Mouse (Mus musculus) erythroid progenitor cell, adult 5-6 weeks (primary cell): ENCODE data around the gene Prrg2. TPM values are rescaled to one million over a fixed set of nuclear protein-coding genes. Genes with fewer than 3 reads are reported as not detected.
"Not testable (repeated sequence)": the region's sequence is repeated elsewhere in the genome, so short reads cannot be mapped to it uniquely, and the experiment has no call there.

Source experiments
- ATAC-seq: replicated peaks from 2 replicates; pipeline ENCODE4 v1.8.0; 2016; ENCODE audit warnings: moderate number of reproducible peaks, mild to moderate bottlenecking, moderate TSS enrichment, inconsistent platforms; ENCODE audit not compliant: poor library complexity, low FRiP score, severe bottlenecking
- total RNA-seq, 2 experiments: library from RNA; stranded (forward) in 1 of 2; stranded (reverse) in 1 of 2; fragments of 150-400 nt in 1 of 2; fragments of 186-747, 209-891 nt in 1 of 2; gene quantifications; 2 replicates each; pipeline versions ENCODE4 v1.2.3 to v1.2.4; 2015 to 2017; ENCODE audit warnings: low replicate concordance in 2 of 2

The Prrg2 gene
- total RNA-seq, 2 experiments from 2014 or later, result 0.91 to 8.8 TPM

DNA sequence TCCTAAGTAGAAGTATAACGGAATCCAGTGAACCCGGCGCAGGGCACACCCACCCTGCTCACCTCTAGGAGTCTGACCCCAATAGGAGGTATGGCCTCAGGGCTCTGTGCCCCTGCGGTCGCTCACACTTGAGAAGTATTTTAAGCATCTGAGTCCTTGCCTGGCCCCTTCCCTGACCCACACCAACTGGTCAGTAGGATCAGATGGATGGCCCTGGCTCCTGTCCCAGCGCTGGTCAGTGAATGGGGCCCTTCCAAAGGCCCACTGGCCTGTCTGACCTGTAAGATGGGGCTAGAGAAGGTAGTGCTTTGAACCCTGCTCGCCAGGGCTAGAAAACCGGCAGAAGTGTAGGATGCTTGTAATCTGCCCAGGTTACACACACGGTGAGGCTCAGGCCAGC is 21.6 kb downstream of the Prrg2 start:
- ATAC-seq, result no peak

DNA sequence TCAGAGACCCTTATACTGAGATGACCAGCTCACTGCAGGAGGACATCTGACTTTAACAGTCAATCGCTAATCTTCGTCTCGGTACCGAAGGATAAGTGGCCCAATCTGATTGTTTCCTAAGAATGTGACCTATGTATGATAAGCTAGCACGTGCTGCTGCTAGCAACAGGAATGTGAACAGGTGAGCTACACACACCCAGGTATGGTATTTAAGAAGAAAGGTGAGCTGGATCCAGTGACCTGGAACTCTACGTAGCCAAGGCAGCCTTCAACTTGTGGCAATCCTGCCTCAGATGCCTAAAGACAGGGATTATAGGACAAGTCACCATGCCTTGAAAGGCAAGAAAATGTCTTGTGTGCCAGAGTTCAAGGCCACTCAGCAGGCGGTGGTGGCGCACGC is 24.1 kb downstream of the Prrg2 start:
- no peak for ATAC-seq

DNA sequence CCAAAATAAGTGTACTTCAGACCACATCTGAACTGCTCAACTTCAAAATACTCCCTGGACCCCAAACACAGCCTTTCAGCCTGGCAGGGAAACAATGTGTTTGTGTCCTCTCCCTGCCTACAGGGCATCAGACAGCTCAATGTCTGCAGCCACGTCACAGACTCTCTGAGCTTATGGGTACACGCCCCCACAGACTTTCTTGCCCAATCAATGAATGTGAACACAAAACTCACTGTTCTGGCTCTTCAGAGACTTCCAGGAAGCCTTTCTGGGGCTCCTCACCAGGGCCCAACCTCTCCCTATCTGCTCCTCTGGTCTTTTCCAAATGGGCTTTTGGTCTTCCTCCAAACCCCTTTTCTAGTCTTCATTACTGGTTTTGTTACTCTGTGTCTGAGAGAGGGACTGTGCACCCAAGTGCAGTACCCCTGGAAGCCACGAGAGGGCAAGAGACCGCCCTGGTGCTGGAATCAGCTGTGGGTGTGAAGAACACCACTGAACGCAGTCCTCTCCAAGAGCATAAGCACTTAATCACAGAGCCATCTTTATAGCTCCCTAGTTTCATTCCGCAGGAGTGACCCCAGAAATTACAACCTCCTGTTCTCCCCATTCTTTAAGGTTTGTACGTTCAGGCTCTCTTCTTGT is 24.6 kb downstream of the Prrg2 start:
- peak; percentile 86 for ATAC-seq

DNA sequence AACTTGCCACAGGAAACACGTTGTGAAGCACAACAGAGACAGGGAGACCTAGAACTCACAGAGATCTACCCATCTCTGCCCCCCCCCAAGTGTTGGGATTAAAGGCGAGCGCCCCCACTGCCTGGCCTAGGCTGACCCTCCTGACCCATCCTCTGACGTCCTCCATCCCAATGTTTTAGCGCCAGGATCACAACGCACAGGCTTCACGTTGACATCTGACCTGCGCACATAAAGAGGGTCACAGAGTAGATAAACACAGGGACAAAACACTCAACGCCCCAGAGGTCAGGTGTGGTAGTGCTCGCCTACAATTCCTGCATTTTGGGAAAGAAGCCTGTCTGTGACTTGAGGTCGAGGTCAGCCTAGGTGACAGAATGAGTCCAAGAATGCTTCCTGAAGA is 25.8 kb downstream of the Prrg2 start:
- no peak for ATAC-seq

DNA sequence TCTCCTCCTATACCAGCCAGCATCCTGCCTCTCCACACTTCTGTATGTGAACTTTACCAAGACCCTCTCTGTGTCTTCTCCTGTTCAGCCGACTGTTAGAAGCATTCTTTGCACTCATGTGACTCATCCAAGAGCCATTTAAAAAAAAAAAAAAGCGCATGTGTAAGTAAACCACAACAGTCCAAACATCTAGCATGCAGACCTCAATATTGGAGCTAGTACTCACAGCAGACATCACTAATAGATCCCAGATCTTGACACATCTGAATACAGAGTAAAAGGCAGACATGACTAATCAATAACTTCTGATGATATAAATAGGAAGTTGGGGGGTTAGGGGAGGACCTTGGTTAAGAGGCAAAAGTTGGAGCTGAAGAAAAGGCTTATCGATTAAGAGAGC is 26.8 kb downstream of the Prrg2 start:
- no peak for ATAC-seq

DNA sequence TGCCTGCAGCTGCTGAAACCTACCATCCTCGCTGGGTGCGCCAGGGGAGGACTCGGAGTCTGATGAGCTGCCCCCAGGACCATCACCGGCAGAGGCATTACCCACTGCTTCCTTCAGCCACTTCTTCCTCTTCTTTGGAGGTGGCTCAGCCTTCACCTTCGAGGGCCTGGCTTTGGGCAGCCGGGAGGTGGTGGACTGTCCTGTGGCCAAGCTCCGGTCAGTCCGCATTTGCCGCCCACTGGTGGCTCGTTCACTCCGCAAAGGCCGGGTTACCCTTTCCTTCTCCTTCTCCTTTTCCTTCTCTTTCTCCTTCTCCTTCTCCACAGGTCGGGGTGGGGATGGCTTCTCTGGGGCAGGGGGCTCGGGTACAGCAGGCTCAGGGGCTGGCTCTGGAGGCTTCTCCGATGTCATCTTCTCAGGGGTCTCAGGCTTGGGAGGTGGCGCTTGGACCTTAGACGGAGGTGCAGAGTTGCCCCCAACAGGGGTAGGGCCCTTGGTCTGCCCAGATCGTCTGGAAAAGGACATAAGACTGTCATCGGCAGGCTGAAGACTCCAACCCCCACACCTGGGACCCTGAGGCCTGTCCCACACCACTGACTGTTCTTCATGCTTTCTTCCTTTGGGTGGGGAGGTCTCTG is 28.6 kb downstream of the Prrg2 start:
- ATAC-seq, result no peak

DNA sequence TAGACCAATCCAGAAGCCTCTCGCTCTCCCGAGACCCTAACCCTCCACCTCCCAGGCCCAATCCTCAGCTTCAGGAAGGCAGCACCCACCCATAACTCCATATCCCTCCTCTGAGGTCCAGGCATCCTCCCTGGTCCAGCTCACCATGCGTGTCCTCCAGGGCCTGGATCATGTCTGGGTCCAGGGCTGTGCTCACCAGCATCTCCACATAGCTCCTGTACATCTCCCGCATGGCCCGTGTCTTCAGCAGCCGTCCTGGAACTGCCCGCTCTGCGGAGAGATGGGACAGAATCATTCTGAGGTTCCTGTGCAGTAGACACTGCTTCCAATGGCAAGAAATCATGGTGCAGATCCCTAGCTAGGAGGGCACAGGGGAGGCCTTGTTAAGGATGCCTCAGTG is 31.6 kb downstream of the Prrg2 start:
- ATAC-seq, result no peak

DNA sequence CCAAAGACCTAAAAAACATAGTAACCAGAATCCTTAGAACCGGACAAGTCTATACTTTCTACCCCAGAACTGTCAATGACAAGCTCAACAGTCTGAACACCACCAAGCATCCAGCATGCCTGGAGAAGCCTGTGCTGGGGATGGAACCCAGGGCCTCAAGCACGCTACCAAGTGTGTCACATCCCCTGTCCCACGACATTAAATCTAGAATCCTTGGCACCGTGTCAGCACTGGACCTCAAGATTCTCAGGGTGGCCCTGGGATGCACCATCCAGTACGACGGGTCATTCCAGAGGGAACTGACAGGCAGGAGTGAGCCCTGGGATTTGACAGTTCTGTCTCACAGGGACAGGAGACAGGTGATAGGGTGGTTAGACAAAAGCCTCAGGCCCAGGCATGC is 32.5 kb downstream of the Prrg2 start:
- no peak for ATAC-seq

DNA sequence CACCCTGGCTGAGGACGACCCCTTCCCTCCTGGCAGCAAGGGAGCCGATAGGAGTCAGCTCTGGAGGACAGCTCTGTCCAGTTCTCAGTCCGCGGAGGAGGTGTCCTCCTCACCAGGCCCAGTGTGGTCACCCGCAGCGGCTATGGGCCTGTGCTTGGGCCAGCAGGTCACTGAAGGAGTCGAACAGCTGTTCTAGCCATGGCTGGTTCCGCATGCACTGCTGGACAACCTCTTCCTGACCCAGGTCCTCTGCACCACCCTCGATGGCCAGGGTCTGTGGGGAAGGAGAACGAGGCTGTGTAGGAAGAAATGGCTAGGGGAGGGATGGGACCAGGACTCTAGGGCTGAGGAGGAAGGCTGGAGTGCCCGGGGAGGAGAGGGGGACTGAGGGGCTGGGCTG is 34.1 kb downstream of the Prrg2 start:
- ATAC-seq, result no peak

DNA sequence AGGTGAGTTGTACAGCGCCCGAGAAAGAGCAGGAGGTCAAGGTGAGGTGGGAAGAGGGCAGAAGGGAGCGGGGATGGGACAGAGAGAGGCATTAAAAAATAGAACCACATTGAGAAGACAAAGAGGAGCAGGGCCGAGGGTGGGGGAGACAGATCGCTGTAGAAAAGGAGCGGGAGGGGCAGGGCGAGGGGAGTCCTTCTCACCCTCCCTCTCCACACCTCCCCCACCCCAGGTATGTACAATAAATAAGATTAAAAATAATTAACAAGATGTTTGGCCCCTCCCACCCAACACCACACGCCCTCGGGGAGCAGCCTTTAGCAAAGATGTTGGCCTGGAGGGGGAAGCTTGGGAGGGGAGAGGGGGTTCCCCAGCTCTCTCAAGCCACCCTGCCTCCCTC is 34.7 kb downstream of the Prrg2 start:
- no peak for ATAC-seq

DNA sequence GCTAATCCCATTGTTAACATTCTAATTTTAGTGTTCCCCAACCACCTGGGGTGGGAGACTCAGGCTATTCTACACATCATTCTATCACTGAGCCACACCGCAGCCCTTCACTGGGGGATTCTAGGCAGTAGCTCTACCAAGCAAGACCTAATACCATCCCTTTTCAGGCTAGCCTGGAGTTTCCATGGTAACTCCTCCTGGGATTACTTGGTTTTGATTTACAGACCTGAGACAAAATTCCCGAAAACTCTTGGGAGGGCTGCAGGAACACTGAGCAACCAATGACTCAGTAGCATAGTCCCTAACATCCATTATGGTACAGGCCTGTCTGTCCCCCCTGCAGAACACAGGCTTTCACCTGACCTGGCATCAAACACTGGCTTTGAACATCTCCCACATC is 36.2 kb downstream of the Prrg2 start:
- ATAC-seq, result no peak

DNA sequence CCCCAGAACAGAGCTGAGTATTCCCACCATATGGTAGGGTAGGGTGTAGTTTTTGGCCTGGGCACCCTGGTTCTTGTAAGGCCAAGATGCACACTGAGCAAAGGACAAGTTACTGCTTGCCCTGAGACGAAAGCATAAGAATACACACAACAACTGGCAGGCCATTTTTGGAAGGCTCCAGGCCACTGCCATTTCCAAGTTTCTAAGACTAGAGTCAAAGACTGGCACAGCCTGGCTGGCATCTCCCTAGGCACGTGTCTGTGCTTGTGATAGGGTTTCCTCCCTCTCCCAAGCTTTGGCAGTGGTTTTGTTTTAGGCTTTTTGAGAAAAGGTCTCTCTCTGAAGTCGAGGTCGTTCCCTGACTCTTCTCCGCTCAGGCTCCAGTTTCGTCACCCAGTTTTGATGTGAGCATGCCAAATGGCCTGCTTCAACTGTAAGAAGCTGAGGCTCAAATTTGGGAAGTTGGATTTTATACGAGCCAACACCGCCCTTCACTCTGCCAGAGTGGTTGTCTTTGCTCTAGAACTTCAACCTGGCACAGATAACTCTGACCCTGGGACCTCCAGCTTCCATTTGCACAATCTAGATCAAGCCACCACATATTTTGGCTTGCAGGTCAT is 36.8 kb downstream of the Prrg2 start:
- no peak for ATAC-seq

DNA sequence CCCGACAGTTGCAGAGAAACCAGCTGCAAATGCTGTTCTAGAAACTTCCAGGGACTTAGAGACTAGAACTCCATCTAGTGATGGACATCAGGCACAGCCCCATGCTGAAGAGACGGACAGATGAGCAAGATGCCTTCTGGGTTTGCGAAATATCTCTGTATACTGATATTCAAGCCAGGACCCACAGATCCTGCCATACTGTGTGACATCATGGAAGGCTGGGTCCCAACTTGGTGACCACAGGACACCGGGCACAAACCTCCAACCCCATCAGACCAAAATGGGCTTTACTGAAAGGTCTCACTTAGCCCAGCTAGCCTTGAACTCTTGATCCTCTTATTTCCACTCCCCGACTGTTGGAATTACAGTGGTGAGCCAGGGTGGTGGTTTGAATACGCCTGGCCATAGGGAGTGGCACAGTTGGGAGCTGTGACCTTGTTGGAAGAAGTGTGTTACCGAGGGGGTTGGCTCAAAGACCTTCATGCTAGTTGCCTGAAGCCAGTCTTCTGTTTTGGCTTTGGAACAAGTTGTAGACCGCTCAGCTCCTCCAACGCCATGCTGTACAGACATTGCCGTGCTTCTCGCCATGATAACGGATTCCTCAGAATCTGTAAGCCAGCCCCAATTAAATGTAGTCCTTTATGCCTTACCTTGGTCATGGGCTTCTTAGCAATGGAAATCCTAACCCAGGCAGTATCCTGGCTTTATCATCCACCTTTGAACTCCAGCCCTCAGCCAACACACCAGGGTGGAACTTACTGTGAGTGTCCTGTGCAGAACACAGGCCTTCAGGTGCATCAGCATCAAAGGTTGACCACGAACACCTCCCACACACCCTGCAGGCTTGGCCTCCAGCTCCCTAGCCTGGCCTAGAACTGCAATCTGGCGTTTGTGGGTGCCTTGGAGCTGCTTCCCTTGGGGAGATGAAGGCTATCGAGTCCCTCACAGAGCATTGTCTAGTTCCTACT is 37.9 kb downstream of the Prrg2 start:
- ATAC-seq, result no peak

DNA sequence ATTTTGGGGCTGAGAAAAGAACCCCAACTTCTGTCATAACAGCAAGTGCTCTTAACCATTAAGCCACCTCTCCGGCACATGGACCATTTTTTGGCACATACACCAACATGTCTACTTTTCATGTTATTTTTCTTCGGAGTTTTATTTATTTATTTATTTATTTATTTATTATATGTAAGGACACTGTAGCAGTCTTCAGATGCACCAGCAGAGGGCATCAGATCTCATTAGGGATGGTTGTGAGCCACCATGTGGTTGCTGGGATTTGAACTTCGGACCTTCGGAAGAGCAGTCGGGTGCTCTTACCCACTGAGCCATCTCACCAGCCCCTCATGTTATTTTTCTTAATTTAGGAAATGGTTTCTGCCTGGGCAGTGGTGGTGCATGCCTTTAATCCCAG is 38.8 kb downstream of the Prrg2 start:
- ATAC-seq, result not testable (repeated sequence)

DNA sequence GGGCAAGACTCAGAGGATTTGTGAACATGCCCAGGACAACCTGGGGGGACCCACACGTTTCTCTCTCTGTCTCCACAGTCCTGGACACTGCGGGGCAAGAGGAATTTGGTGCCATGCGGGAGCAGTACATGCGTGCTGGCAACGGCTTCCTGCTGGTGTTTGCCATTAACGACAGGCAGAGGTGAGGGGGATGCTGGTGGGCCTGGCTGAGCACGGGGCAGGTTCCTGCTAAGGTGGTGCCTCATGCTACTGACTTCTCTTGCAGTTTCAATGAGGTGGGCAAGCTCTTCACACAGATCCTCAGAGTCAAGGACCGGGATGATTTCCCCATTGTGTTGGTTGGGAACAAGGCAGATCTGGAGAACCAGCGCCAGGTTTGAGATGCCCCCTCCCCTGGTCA is 42.3 kb downstream of the Prrg2 start:
- ATAC-seq, result no peak

DNA sequence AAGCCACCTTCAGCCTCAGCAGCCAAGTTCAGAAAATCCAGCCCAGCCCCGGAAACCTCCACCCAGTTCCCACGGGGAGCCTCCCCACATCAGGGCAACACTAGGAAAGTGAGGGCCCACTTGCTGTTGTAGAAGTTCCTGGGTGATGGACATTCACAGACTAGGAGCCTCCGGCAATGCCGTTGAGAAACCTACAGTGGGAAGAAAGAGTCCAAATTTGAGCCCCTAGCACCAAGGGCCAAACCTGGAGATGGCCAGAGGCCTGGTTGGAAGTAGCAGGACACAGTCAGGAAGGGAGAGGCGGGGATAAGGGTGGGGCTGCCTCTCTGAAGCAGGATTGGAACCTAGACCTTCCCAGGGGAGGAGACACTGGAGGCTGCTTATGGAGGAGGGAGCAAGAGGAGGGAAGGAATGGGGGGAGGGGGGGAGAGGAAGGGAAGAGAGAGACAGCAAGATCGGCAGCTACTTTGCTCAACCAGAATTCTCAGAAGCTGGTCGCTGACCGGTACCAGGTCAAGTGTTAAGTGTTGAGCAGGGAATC is 43.4 kb downstream of the Prrg2 start:
- no peak for ATAC-seq

DNA sequence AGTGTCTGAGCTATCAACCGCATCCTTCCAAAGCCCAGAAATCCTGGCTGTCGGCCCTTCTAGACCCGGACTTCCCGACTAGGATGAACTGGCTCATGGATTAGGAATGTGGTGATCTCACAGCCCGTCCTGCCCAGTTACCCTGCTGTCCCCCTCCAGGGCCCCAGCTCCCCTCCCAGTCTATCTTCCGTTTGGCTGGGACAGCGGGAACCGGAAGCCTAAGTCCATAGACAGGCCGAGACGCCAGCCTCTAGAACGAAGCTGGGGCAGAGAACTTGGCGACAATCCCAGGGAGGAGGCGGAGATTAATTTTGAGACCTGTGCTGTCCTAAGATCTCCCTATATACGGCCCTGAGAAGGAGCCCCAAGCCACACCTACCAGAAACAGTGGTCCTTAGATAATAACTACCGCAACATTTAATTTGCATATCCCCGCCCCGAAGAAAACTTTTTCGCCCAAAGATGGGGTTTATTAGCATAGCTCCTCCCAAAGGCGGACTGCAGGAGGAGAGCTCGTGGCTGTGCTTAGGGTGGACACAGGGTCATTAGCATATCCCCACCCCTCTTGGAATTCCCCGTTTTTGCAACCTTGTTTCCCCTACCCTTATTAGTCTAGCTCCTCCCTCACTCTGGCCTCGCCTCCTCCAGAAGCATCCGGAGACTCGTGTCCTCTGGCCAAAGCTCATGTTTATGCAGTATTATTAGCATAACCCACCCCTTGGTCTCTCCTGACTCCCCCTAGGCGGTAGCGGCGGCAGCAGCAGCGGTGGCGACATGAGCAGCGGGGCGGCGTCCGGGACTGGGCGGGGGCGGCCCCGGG is 45.0 kb downstream of the Prrg2 start, which contains the start of gene Rras:
Rras (plus strand) TSS at position 720 of the 820 bp plus-strand sequence.
- ATAC-seq, result peak; percentile 75

DNA sequence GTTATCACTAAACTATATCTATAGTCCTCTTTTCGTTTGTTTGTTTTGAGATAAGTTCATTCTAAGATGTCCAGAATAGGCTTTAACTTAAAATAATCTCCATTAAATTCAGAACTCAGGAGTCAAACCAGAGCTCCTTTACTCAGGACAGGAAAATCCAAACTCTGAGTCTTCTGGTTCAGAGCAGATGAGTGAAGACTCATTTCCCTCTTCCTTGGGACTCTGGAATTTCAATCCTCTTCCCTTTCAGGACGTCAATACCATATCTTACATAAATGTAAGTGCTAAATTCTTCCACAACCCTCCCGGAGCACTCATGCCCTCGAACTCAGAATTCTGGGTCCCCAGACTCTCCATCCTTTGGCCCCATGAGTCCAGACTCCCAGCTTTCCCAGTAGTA is 45.7 kb downstream of the Prrg2 start:
- ATAC-seq, result no peak

DNA sequence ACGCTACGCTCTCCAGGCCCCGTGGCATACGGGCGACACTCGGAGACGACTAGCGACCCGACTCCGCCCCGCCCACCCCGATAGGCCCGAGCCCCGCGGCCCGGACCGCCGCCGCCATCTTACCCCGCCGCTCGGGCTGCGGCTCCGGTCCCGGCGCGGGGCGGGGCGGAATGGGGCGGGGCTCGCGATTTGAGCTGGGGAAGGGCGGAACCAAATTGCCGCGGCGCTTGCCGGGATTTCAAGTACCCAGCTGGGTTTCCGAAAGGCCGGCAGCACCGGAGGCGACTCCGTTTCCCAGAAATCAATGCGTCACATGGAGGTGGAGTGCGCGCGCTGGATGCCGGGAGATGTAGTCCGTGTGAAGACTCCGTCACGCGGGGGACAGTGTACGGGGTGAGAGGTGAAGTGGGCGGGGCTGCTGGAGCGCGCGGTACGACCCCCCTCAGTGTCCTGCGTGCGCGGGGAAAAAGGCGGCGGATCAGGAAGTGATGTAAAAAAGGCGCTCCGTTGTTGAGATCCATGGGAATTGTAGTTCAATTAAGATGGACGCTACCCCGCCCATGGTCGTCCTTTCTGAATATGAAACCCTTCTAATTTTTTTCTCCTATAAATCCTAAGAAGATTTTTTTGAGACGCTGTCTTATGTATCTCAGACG is 46.4 kb downstream of the Prrg2 start, which contains the start of gene Scaf1:
Scaf1 (minus strand) TSS at position 407 of the 656 bp plus-strand sequence.
- ATAC-seq, result peak; percentile 75
